Mouse (Mus musculus) stomach, postnatal 0 days (tissue): Measurements from ENCODE around the gene Tekt5.

ENCODE experiments used
- CTCF ChIP-seq: IDR thresholded peaks from 2 replicates; pipeline ENCODE4 v1.5.1; 2016; ENCODE audit warnings: antibody characterized with exemption, low read depth, mild to moderate bottlenecking, moderate library complexity
- EP300 ChIP-seq: optimal IDR thresholded peaks from 2 replicates; pipeline ENCODE3; 2016; ENCODE audit warnings: antibody characterized with exemption

GRCm38 (mm10) chr16:10359241-10359640, 36.0 kb downstream of the Tekt5 start:
- TF ChIP-seq CTCF: no peak
- no peak for TF ChIP-seq EP300
